Mouse (Mus musculus): ENCODE results near the gene Sec11a.

DNA sequence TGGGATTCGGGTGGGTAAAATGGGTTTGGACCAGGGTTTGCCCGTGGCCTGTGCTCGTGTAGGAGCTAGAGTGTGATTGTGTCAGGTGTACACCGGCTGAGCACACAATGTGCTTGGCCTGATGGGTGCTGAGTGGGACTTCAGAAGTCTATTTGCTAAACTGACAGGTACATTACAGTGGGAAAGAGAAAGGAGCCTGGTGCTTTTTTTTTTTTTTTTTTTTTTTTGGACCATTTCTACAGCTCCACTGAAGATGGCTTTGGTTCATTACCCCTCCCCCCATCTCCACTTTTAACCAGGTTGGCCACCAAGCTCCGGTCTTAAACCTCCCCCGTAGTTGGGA, 47.1 kb upstream of the Sec11a start:
- TF ChIP-seq CTCF (IDR thresholded peaks at IDR 0.05; ENCODE audit: control insufficient read depth, insufficient read depth, insufficient read length) (no peak), USF1 (IDR thresholded peaks at IDR 0.05; ENCODE audit: low read depth) (no peak), CEBPB (IDR thresholded peaks at IDR 0.05; ENCODE audit: low read depth) (no peak), MAX (IDR thresholded peaks at IDR 0.05) (no peak)

All from C2C12 (cell line).